Mouse (Mus musculus) common myeloid progenitor, adult 5-6 weeks (primary cell): ENCODE measurements around the gene Coq9. TPM values are rescaled to one million over a fixed set of nuclear protein-coding genes. Genes with fewer than 3 reads are reported as not detected.

Experiments used
- ATAC-seq: replicated peaks from 2 replicates; pipeline ENCODE4 v1.8.0; 2016; ENCODE audit warnings: low read depth, mild to moderate bottlenecking, moderate TSS enrichment, inconsistent platforms; ENCODE audit not compliant: poor library complexity, severe bottlenecking
- total RNA-seq: library from RNA; stranded (forward); fragments of 200-1000, 187-1606 nt; gene quantifications from 2 replicates; pipeline ENCODE4 v1.2.3, GENCODE M21; 2017

The Coq9 gene
- total RNA-seq = 16.8 and 30.8 TPM in 2 replicates

GRCm38 (mm10) chr8:94837662-94838574, at the start of gene Coq9, which contains the start of gene Ciapin1:
Coq9 (plus strand) TSS chr8:94838321.
Ciapin1 (minus strand) TSS chr8:94838358.
- ATAC-seq = peak; percentile 94

GRCm38 (mm10) chr8:94789256-94789955, 48.7 kb upstream of the Coq9 start:
- ATAC-seq = no peak

GRCm38 (mm10) chr8:94794368-94794767, 43.8 kb upstream of the Coq9 start:
- ATAC-seq = no peak

- 0 out of 2 replicates have a peak, but pooled peaks have one; percentile 54 for ATAC-seq
These were observed 43.3 kb upstream of the Coq9 start for GRCm38 (mm10) chr8:94794782-94795181.

- peak; percentile 64 for ATAC-seq
These were observed 37.7 kb upstream of the Coq9 start for GRCm38 (mm10) chr8:94800278-94800968.

GRCm38 (mm10) chr8:94801293-94802095, 36.6 kb upstream of the Coq9 start:
- ATAC-seq = 0 out of 2 replicates have a peak, but pooled peaks have one; percentile 11

GRCm38 (mm10) chr8:94802375-94802774, 35.7 kb upstream of the Coq9 start:
- peak; percentile 30; the same call in 1 of the 2 replicates for ATAC-seq

GRCm38 (mm10) chr8:94803551-94803950, 34.6 kb upstream of the Coq9 start:
- ATAC-seq = no peak

- ATAC-seq = peak; percentile 64
These were observed 33.4 kb upstream of the Coq9 start for GRCm38 (mm10) chr8:94804546-94805340.

GRCm38 (mm10) chr8:94805811-94806210, 32.3 kb upstream of the Coq9 start:
- ATAC-seq = no peak

GRCm38 (mm10) chr8:94807506-94807905, 30.6 kb upstream of the Coq9 start:
- ATAC-seq = no peak

- no peak for ATAC-seq
These were observed 29.7 kb upstream of the Coq9 start for GRCm38 (mm10) chr8:94808372-94808771.

- ATAC-seq = no peak
These were observed 28.0 kb upstream of the Coq9 start, which contains the start of gene Ccl17 for GRCm38 (mm10) chr8:94810153-94810552. Ccl17 (plus strand) TSS chr8:94810453.

- no peak for ATAC-seq
These were observed 27.3 kb upstream of the Coq9 start for GRCm38 (mm10) chr8:94810855-94811254.

GRCm38 (mm10) chr8:94811654-94812053, 26.5 kb upstream of the Coq9 start:
- peak; percentile 63 for ATAC-seq

- ATAC-seq = peak; percentile 68
These were observed 25.4 kb upstream of the Coq9 start for GRCm38 (mm10) chr8:94812645-94813098.

- no peak for ATAC-seq
These were observed 23.6 kb upstream of the Coq9 start for GRCm38 (mm10) chr8:94814556-94814955.

- no peak for ATAC-seq
These were observed 20.2 kb upstream of the Coq9 start for GRCm38 (mm10) chr8:94817933-94818332.
